Mouse (Mus musculus): Measurements from ENCODE around the gene Metap1. TPM values are rescaled to one million over a fixed set of nuclear protein-coding genes. Genes with fewer than 3 reads are reported as not detected.

Gene Metap1
- polyA plus RNA-seq, 1 experiment = 21.0 TPM

GRCm38 (mm10) chr3:138443465-138443771 lies 45.9 kb downstream of the Metap1 start:
- H3K4me3 ChIP-seq (ENCODE audit: insufficient read depth, low read depth, low read length) = peak overlapping the region; percentile 89
- H3K27ac ChIP-seq (replicated peaks; ENCODE audit: low read depth, low read length) = peak overlapping the region; percentile 53
- peaks cover 3% of the 10 kb centered on the region; the same call in 1 of the 2 replicates for H3K4me1 ChIP-seq (ENCODE audit: control insufficient read depth, insufficient read depth, insufficient read length, low read length)

GRCm38 (mm10) chr3:138442612-138443464 lies 46.5 kb downstream of the Metap1 start, which contains the start of gene Adh5:
TSS of gene Adh5 (plus strand) at chr3:138443093.
- Histone ChIP-seq H3K4me1 (ENCODE audit: control insufficient read depth, insufficient read depth, insufficient read length, low read length) (peaks cover 3% of the 10 kb centered on the region; the same call in 1 of the 2 replicates), H3K27ac (replicated peaks; ENCODE audit: low read depth, low read length) (peak within 1 kb of the TSS; percentile 53), H3K4me3 (ENCODE audit: insufficient read depth, low read depth, low read length) (peak within 1 kb of the TSS; percentile 89)

DNA sequence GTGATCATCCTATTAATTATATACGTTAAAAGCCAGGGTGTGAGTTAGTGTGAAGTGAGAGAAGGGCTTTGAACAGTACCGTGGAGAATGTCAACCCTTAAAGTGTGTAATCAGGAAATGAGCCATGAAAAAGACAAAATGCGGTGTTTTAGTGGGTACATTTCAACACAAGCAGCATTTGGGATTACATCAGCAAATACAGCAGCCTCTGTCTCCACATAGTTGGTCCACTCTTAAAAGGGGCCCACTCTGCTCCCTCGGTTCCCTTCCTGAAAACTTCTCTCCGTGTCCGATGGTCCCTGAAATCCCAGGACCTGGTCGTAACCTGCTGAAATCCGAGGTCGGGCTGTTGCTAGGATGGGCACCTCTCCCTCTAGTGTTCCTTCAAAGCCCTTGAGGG lies 47.1 kb downstream of the Metap1 start:
- Histone ChIP-seq H3K27ac (replicated peaks; ENCODE audit: low read depth, low read length) (no peak overlapping the region), H3K4me1 (ENCODE audit: control insufficient read depth, insufficient read depth, insufficient read length, low read length) (peaks cover 3% of the 10 kb centered on the region; the same call in 1 of the 2 replicates), H3K4me3 (ENCODE audit: insufficient read depth, low read depth, low read length) (peak overlapping the region; percentile 67)

DNA sequence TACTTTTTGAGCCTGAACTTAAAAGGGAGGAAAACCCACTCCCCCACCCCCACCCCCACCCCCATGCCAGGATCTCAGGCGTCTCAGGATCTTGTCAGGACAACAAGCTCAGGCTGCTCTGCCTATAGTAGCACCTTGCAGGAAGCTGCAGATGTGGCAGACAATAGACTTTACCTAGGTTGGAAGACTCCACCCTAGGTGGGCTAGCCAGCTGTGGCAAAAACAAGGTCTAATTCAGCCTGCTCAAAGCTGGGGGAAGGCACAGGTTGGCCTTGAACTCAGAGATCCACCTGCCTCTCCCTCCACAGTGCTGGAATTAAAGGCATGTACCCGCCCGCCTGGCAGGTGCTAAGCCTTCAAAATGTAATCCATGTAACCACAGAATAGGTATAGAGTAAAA lies 50.6 kb downstream of the Metap1 start:
- Histone ChIP-seq H3K4me3 (ENCODE audit: insufficient read depth, low read depth, low read length) (no peak overlapping the region), H3K27ac (replicated peaks; ENCODE audit: low read depth, low read length) (no peak overlapping the region), H3K4me1 (ENCODE audit: control insufficient read depth, insufficient read depth, insufficient read length, low read length) (no peaks in the 10 kb centered on the region)

DNA sequence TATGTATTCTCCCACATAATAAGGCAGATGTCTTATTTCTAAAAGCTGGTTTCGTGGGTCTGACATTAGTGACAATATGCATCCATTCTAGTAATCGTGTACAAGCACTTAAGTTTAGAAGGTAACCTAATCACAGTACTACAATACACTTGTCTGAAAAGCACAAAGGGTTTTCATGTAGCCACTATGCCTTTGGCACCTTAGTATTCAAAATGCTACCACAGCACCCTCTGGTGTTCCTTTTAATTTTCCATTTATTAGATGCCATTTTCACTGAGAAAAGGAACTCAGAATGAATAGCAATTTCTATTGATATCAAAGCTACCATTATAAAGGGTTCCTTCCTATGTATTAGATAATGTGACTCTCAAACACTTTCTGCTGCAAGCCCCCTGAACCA lies 57.5 kb downstream of the Metap1 start:
- Histone ChIP-seq H3K27ac (replicated peaks; ENCODE audit: low read depth, low read length) (no peak overlapping the region), H3K4me3 (ENCODE audit: insufficient read depth, low read depth, low read length) (no peak overlapping the region), H3K4me1 (ENCODE audit: control insufficient read depth, insufficient read depth, insufficient read length, low read length) (no peaks in the 10 kb centered on the region)

DNA sequence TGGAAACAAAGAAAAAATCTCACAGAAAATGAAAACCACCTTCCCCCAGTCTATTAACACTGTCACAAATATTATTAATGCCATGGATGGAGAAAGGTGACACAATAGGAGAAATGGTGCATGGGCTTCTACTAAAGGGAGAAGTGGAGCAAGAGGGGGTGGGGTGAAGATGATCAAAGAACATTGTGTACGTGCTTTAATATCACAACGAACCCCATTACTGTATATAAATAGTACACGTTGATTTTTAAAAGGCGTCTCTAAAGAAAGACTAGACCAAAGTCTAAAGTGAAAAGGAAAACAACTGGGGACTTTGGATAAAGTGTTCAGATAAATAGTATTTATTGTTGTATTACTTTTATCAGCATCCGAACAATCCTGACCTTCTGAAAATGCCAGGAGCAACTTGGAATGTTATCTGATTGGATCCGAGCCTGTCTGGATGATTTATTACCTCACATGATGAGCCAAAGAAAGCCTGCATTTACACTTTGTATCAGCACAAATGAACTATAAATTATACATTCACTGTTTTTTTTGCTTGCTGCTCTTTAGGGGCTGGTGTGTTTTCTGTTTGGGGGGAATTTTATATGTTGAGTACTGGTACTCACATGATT lies 58.8 kb downstream of the Metap1 start:
- Histone ChIP-seq H3K27ac (replicated peaks; ENCODE audit: low read depth, low read length) (no peak overlapping the region), H3K4me1 (ENCODE audit: control insufficient read depth, insufficient read depth, insufficient read length, low read length) (no peaks in the 10 kb centered on the region), H3K4me3 (ENCODE audit: insufficient read depth, low read depth, low read length) (no peak overlapping the region)

DNA sequence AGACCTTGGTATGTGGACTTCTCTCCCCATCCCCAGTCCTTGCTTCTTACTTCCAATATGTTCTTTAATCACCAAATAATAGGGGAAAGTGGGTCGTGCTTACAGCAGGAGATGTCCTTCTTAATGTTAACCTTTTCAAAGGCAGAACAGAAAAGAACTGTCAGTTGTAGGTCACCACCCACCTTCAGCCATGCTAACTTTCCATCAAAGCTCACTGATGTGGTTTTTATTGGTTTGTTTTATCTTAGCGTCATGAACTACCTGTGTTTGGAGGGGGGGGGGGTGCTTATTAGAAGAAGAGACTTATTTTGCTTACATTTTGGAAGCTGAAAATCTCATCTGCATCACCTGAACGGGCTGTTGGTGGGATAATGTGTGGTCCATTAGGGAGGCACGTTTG lies 65.1 kb downstream of the Metap1 start:
- Histone ChIP-seq H3K27ac (replicated peaks; ENCODE audit: low read depth, low read length) (no peak overlapping the region), H3K4me3 (ENCODE audit: insufficient read depth, low read depth, low read length) (no peak overlapping the region), H3K4me1 (ENCODE audit: control insufficient read depth, insufficient read depth, insufficient read length, low read length) (no peaks in the 10 kb centered on the region)

- Histone ChIP-seq H3K4me3 (ENCODE audit: insufficient read depth, low read depth, low read length) (no peak overlapping the region), H3K27ac (replicated peaks; ENCODE audit: low read depth, low read length) (no peak overlapping the region), H3K4me1 (ENCODE audit: control insufficient read depth, insufficient read depth, insufficient read length, low read length) (no peaks in the 10 kb centered on the region; the same call in 1 of the 2 replicates)
These were observed 65.7 kb downstream of the Metap1 start for GRCm38 (mm10) chr3:138423664-138424063.

GRCm38 (mm10) chr3:138420385-138420784 lies 68.9 kb downstream of the Metap1 start:
- H3K4me3 ChIP-seq (ENCODE audit: insufficient read depth, low read depth, low read length) = no peak overlapping the region
- H3K4me1 ChIP-seq (ENCODE audit: control insufficient read depth, insufficient read depth, insufficient read length, low read length) = no peaks in the 10 kb centered on the region; the same call in 1 of the 2 replicates
- H3K27ac ChIP-seq (replicated peaks; ENCODE audit: low read depth, low read length) = no peak overlapping the region

- Histone ChIP-seq H3K4me3 (ENCODE audit: insufficient read depth, low read depth, low read length) (no peak overlapping the region), H3K27ac (replicated peaks; ENCODE audit: low read depth, low read length) (no peak overlapping the region), H3K4me1 (ENCODE audit: control insufficient read depth, insufficient read depth, insufficient read length, low read length) (no peaks in the 10 kb centered on the region; the same call in 1 of the 2 replicates)
These were observed 69.9 kb downstream of the Metap1 start for GRCm38 (mm10) chr3:138419369-138419768.

GRCm38 (mm10) chr3:138415121-138415690 lies 74.1 kb downstream of the Metap1 start, which contains the start of gene Adh4:
TSS of gene Adh4 (plus strand) at chr3:138415466.
- no peaks in the 10 kb centered on the region; the same call in 1 of the 2 replicates for H3K4me1 ChIP-seq (ENCODE audit: control insufficient read depth, insufficient read depth, insufficient read length, low read length)
- no peak within 1 kb of the TSS for H3K4me3 ChIP-seq (ENCODE audit: insufficient read depth, low read depth, low read length)
- H3K27ac ChIP-seq (replicated peaks; ENCODE audit: low read depth, low read length) = no peak within 1 kb of the TSS

DNA sequence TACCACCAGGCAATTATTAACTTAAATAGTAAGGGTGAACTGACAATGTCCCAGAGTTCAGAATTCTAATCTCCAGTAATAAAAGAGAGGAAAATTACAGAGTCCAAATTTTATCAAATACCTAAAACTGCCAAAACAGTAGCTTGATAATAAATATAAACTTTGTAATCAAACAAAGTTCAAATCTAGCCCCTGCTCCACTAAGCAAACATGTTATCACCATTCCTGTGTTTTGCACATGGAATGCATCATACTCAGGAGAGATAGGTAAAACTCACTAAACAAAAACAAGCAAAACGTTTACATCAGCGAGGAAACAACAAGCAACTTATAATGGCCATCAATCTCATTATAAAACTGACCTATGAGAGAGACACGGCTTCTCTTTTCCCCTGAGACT lies 79.1 kb downstream of the Metap1 start:
- no peaks in the 10 kb centered on the region for H3K4me1 ChIP-seq (ENCODE audit: control insufficient read depth, insufficient read depth, insufficient read length, low read length)
- H3K27ac ChIP-seq (replicated peaks; ENCODE audit: low read depth, low read length) = no peak overlapping the region
- no peak overlapping the region for H3K4me3 ChIP-seq (ENCODE audit: insufficient read depth, low read depth, low read length)

GRCm38 (mm10) chr3:138409585-138409984 lies 79.7 kb downstream of the Metap1 start:
- Histone ChIP-seq H3K4me3 (ENCODE audit: insufficient read depth, low read depth, low read length) (no peak overlapping the region), H3K27ac (replicated peaks; ENCODE audit: low read depth, low read length) (no peak overlapping the region), H3K4me1 (ENCODE audit: control insufficient read depth, insufficient read depth, insufficient read length, low read length) (no peaks in the 10 kb centered on the region)

Measured in brown adipose tissue, adult 24 weeks (tissue).